Mouse (Mus musculus): ENCODE data around the gene Btaf1. TPM values are rescaled to one million over a fixed set of nuclear protein-coding genes. Genes with fewer than 3 reads are reported as not detected.
"Not testable (repeated sequence)": the region's sequence is repeated elsewhere in the genome, so short reads cannot be mapped to it uniquely, and the experiment has no call there.

The Btaf1 gene
- polyA plus RNA-seq, 1 experiment: 5.1 TPM

- no peaks in the 10 kb centered on the region for H3K36me3 ChIP-seq (ENCODE audit: control insufficient read depth, insufficient read depth, low read length)
- no peak overlapping the region for H3K27ac ChIP-seq (ENCODE audit: insufficient read depth, low read depth, low read length)
- TF ChIP-seq POLR2A (IDR thresholded peaks at IDR 0.05; ENCODE audit: low read depth, low read length) (no peak), CTCF (conservative IDR thresholded peaks at IDR 0.05; ENCODE audit: insufficient read depth, insufficient read length, low read depth, low read length) (no peak)
Measured at GRCm38 (mm10) chr19:36938008-36938407, 12.1 kb downstream of the Btaf1 start.

GRCm38 (mm10) chr19:36940064-36940463, 14.2 kb downstream of the Btaf1 start:
- TF ChIP-seq POLR2A (IDR thresholded peaks at IDR 0.05; ENCODE audit: low read depth, low read length) (no peak), CTCF (conservative IDR thresholded peaks at IDR 0.05; ENCODE audit: insufficient read depth, insufficient read length, low read depth, low read length) (no peak)
- H3K4me1 ChIP-seq (ENCODE audit: control insufficient read depth, insufficient read depth, low read length): 0 out of 2 replicates have a peak, but pooled peaks cover 3% of the 10 kb centered on the region
- H3K36me3 ChIP-seq (ENCODE audit: control insufficient read depth, insufficient read depth, low read length): no peaks in the 10 kb centered on the region
- no peak overlapping the region for H3K27ac ChIP-seq (ENCODE audit: insufficient read depth, low read depth, low read length)
- WGBS: 95% methylated on average over 1 of the region's 1 CpGs
- H3K27me3 ChIP-seq (replicated peaks; ENCODE audit: control insufficient read depth, insufficient read depth, low read length): no peaks in the 10 kb centered on the region
- no peak overlapping the region for H3K4me3 ChIP-seq (ENCODE audit: insufficient read depth, low read depth, low read length)
- no peak for DNase-seq

More at GRCm38 (mm10) chr19:36938008-36938407, 12.1 kb downstream of the Btaf1 start:
- H3K4me3 ChIP-seq (ENCODE audit: insufficient read depth, low read depth, low read length): no peak overlapping the region
- no peak for DNase-seq
- H3K4me1 ChIP-seq (ENCODE audit: control insufficient read depth, insufficient read depth, low read length): no peaks in the 10 kb centered on the region
- H3K27me3 ChIP-seq (replicated peaks; ENCODE audit: control insufficient read depth, insufficient read depth, low read length): no peaks in the 10 kb centered on the region

- WGBS: 85% methylated on average over 4 of the region's 4 CpGs
- Histone ChIP-seq H3K27me3 (replicated peaks; ENCODE audit: control insufficient read depth, insufficient read depth, low read length) (no peaks in the 10 kb centered on the region), H3K36me3 (ENCODE audit: control insufficient read depth, insufficient read depth, low read length) (peaks cover 2% of the 10 kb centered on the region; the same call in 1 of the 2 replicates), H3K27ac (ENCODE audit: insufficient read depth, low read depth, low read length) (no peak overlapping the region; the same call in 1 of the 2 replicates), H3K4me1 (ENCODE audit: control insufficient read depth, insufficient read depth, low read length) (no peaks in the 10 kb centered on the region), H3K4me3 (ENCODE audit: insufficient read depth, low read depth, low read length) (no peak overlapping the region)
- no peak for DNase-seq
- TF ChIP-seq CTCF (conservative IDR thresholded peaks at IDR 0.05; ENCODE audit: insufficient read depth, insufficient read length, low read depth, low read length) (no peak), POLR2A (IDR thresholded peaks at IDR 0.05; ENCODE audit: low read depth, low read length) (no peak)
Measured at GRCm38 (mm10) chr19:36953637-36954206, 27.8 kb downstream of the Btaf1 start.

- peak; percentile 52 for DNase-seq
- H3K27ac ChIP-seq (ENCODE audit: insufficient read depth, low read depth, low read length): no peak overlapping the region
- no peak overlapping the region for H3K4me3 ChIP-seq (ENCODE audit: insufficient read depth, low read depth, low read length)
- no peak for TF ChIP-seq CTCF (conservative IDR thresholded peaks at IDR 0.05; ENCODE audit: insufficient read depth, insufficient read length, low read depth, low read length)
- H3K27me3 ChIP-seq (replicated peaks; ENCODE audit: control insufficient read depth, insufficient read depth, low read length): no peaks in the 10 kb centered on the region
- WGBS: 51% methylated on average over 4 of the region's 4 CpGs
- peaks cover 2% of the 10 kb centered on the region; the same call in 1 of the 2 replicates for H3K36me3 ChIP-seq (ENCODE audit: control insufficient read depth, insufficient read depth, low read length)
- no peaks in the 10 kb centered on the region for H3K4me1 ChIP-seq (ENCODE audit: control insufficient read depth, insufficient read depth, low read length)
Measured at GRCm38 (mm10) chr19:36958331-36958730, 32.5 kb downstream of the Btaf1 start.

- no peak for DNase-seq
- Histone ChIP-seq H3K27me3 (replicated peaks; ENCODE audit: control insufficient read depth, insufficient read depth, low read length) (no peaks in the 10 kb centered on the region), H3K4me3 (ENCODE audit: insufficient read depth, low read depth, low read length) (no peak overlapping the region), H3K4me1 (ENCODE audit: control insufficient read depth, insufficient read depth, low read length) (no peaks in the 10 kb centered on the region), H3K36me3 (ENCODE audit: control insufficient read depth, insufficient read depth, low read length) (peaks cover 10% of the 10 kb centered on the region), H3K27ac (ENCODE audit: insufficient read depth, low read depth, low read length) (no peak overlapping the region)
- TF ChIP-seq POLR2A (IDR thresholded peaks at IDR 0.05; ENCODE audit: low read depth, low read length): no peak
- TF ChIP-seq CTCF (conservative IDR thresholded peaks at IDR 0.05; ENCODE audit: insufficient read depth, insufficient read length, low read depth, low read length): no peak
- WGBS: 94% methylated on average over 1 of the region's 1 CpGs
Measured at GRCm38 (mm10) chr19:36961320-36961719, 35.4 kb downstream of the Btaf1 start.

- not testable (repeated sequence) for DNase-seq; H3K4me1 ChIP-seq (ENCODE audit: control insufficient read depth, insufficient read depth, low read length); H3K27ac ChIP-seq (ENCODE audit: insufficient read depth, low read depth, low read length); H3K27me3 ChIP-seq (replicated peaks; ENCODE audit: control insufficient read depth, insufficient read depth, low read length); H3K4me3 ChIP-seq (ENCODE audit: insufficient read depth, low read depth, low read length); H3K36me3 ChIP-seq (ENCODE audit: control insufficient read depth, insufficient read depth, low read length)
- WGBS: 87% methylated on average over 6 of the region's 6 CpGs
Measured at GRCm38 (mm10) chr19:36962544-36963260, 36.8 kb downstream of the Btaf1 start.

GRCm38 (mm10) chr19:37004557-37004956, 78.7 kb downstream of the Btaf1 start:
- no peak for DNase-seq
- no peak overlapping the region for H3K4me3 ChIP-seq (ENCODE audit: insufficient read depth, low read depth, low read length)
- peaks cover 9% of the 10 kb centered on the region for H3K36me3 ChIP-seq (ENCODE audit: control insufficient read depth, insufficient read depth, low read length)
- H3K4me1 ChIP-seq (ENCODE audit: control insufficient read depth, insufficient read depth, low read length): no peaks in the 10 kb centered on the region
- TF ChIP-seq CTCF (conservative IDR thresholded peaks at IDR 0.05; ENCODE audit: insufficient read depth, insufficient read length, low read depth, low read length): no peak
- no peak for TF ChIP-seq POLR2A (IDR thresholded peaks at IDR 0.05; ENCODE audit: low read depth, low read length)
- no peak overlapping the region for H3K27ac ChIP-seq (ENCODE audit: insufficient read depth, low read depth, low read length)
- 88% methylated on average over 5 of the region's 5 CpGs for WGBS
- no peaks in the 10 kb centered on the region for H3K27me3 ChIP-seq (replicated peaks; ENCODE audit: control insufficient read depth, insufficient read depth, low read length)
